Mouse (Mus musculus) R1 (cell line): ENCODE results near the gene Trim8.

Experiments used
- DNase-seq: peaks from one replicate; pipeline ENCODE4 v3.0.0-alpha.2; 2018; ENCODE audit warnings: low read depth, low spot score

Gene Trim8

DNA sequence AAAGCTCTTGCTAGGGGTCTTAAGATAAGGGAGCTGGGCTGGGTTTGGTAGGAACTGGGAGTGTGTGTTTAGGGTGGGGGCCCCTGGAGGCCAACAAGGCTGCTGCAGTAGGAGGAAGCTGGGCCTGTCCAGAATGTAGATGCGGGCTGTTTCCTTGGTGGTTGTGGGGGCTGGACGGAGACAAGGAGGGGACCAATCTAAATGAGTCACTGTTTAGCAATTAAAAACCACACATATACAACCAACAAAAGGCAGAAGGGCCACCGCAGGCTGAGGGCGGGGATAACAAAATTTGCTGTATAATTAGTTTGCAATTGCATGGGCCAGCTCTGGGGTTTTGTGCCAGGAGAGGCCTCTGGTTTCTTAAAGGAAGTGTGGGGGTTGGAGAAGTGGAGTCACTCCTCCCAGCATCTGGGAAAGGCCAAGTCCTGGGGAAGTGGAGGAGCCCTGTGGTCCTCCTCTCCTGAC lies 2.6 kb downstream of the Trim8 start:
- DNase-seq: peak; percentile 92

DNA sequence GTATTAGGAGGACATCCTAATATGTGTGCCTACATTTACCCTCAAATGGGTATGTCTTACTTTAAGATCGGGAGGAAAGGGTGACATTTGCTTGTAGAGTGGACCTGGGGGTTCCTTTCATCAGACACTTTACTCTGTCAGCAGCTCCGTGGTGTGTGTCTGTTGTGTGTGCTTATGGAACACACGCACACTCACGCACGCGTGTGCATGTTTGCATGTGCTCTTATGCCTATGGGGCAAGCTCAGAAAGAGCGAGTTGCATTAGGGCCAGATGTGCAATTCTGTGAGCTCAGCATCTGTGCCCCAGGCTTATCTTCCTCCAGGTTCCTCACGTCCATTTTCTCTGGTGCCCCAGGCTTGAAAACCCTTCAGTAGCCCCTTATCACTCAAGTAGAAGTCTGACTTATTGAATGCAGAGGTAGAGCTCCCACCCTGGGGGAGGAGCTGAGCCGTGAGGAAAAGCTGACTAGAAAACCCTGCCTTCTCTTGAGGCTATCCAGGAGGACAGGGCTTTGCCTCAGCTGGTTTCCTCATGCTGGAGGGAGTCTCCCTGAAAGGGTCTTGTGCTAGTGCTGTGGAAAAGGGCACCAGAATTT lies 3.4 kb downstream of the Trim8 start:
- no peak for DNase-seq

DNA sequence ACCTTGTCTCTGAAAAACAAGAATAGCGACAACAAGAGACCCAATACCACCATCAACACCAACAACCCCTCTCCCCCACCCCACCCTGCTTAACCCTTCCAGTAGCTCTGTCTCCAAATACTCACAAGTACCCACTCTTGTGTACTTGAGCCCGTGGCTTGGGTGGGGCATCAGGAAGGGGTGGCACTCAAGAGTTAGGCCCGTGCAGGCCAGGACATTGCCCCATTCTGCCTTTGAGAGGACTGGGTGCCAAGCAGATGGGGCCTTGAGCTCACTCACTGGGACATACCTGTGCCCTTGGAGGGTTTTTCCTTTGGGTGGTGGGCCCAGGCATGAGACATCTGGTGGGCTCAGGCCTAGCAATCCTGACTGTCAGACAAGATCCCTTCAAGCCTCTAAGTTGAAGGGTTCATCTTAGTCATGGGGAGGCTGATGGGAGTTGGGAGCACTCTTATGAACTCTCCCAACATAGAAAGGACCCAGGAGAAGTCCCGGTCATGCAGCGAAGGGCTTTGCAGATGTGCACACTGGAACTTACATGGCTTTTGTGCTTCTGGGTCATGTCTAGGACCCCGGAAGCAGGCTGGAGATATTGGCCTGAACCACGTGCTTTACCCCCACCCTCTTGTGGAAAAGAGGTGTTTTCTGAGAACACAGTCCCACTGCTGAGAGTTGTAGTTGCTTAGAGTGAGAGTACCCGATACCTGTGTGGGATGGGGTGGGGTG lies 4.3 kb downstream of the Trim8 start:
- DNase-seq: no peak

DNA sequence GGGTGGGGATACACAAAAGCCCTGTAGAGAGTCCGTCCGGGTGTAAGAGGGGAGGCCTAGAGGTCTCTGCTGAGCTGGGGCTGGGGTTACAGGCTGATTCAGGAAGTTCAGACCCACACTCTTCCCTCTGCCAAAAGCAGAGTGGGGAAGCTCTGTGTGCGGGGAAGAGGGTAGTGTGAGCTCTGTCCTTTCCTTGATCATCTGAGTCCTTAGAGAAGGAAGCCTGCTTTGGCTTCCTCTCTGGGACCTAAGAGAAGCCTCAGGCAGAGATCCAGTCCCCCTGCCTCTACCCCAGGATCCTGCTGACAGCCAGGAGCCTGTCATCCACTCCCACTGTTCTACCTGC lies 4.8 kb downstream of the Trim8 start:
- DNase-seq: no peak

DNA sequence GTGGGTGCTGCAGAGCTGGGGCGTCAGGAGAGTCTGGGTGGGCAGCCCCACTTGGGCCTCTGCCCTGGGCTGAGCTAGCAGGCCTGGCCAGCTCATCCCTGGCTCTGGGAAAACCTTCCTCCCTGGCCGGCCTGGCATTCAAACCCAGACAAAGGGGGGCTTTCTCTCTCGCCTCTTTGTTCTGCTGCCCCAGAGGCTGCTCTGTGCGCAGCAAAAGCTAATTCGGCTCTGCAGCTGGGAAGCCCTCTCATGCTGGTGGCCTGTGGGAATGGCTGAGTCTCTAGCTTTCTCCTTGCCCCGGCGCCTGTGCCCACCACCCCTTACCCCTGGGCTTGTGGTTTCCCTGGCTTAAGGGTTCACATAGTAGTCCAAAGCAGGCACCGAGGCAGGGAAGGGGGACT lies 5.7 kb downstream of the Trim8 start:
- DNase-seq: no peak

DNA sequence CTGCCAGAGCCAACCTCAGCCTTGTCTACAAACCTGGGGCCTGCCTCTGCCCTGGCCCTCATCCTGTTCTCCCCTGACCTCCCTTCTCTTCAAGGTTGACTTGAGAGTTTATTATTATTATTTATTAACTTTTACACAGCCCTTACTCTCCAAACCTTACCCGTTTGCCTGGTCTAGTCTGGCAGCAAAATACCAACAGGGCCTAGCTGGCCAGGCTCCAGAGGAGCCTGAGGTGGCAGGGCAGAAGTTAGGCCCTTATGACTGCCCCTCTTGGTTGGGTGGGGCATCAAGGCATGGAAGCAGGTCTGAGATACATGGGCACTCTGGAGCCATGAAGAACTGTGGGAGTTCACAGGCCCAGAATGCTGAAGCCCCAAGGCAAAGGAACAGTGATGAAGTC lies 6.3 kb downstream of the Trim8 start:
- DNase-seq: no peak

DNA sequence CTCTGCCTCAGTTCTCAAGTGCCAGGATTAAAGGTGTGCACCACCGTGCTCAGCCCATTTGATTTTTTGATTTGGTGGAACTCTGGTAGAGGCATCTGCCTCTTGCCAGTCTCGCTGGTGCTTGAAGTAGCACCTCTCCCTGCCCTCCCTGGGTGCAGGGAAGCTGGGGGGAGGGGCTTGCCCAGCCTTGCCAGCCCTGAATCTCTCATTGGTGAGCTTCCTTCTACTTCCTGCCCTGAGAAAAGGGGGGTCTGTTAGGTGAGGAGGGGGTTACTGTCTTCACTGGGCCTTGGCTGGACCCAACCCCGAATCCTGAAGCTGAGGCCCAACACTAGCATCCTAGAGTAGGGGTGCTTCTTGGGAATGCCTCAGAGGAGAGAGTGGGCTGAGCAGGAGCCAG lies 7.2 kb downstream of the Trim8 start:
- DNase-seq: no peak

DNA sequence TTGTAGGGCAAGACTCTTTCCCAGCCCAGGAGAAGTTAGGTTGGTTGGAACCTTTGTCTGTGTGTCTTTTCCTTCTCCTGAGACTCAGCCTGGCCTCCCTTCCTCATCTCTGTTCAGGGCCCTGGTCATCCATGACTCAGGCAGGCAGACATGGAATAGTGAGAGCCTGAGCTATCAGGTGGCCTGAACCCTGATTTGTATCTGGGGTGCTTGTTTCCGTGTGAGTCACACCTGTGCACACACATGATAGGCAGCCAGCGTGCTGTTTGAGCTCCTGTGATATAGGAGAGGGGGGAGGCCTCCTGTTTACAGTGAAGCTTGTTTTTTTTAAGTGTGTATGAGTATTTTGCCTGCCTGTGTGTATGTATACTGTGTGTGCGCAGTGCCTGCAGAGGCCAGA lies 7.7 kb downstream of the Trim8 start:
- DNase-seq: no peak

DNA sequence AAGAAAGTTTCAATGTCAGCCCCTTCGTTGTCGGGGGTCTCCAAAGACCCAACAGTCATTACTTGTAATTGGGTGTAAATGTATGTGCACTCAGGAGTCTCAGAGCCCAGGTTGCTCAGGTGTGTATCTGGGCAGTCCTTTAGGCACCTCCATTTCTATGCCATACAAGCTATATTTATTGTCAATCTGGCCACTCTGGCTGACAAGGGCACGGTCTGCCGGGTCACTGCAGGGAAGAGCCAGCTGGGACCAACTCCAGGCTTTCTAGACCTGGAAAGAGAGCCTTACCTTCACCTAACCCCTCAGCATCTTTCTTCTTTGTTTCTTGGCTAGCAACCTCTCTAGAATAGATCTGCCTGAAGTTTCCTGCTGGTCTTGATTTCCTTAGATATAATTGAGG lies 8.2 kb downstream of the Trim8 start:
- no peak for DNase-seq

DNA sequence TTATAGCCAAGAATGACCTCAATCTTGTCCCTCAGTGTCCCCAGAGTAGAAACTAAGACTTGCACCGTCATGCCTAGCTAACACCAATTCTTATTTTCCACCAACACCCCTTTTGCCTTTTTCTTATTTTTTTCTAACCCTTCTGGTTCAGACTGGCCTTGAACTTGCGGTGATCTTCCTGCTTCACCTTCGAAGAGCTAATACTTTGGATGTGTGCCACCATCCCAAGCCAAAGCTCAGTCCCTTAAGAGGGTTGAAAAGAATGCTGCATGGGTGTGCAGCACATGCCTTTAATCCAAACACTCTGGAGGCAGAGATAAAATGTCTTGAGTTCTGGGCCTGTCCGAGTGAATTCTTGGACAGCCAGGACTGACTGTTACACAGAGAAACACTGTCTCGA lies 8.9 kb downstream of the Trim8 start:
- DNase-seq: no peak

DNA sequence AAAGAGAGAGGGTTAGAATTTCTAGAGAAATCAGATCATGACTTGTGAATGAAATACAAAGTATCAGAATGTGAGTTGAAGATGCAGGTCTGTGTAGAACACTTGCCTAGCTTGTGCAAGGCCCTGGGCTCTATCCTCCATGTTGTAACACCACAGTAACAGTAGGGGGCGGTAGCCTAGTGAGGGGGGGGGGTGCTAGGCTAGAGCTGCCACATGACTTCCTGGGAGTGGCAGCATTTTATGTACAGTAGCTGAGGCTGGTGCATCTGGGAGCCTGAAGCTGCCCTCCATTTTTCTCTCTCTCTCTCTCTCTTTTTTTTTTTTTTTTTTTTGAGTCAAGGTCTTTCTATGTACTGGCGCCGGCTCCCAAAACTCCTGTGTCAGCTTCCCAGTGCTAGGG lies 9.3 kb downstream of the Trim8 start:
- DNase-seq: peak; percentile 89

DNA sequence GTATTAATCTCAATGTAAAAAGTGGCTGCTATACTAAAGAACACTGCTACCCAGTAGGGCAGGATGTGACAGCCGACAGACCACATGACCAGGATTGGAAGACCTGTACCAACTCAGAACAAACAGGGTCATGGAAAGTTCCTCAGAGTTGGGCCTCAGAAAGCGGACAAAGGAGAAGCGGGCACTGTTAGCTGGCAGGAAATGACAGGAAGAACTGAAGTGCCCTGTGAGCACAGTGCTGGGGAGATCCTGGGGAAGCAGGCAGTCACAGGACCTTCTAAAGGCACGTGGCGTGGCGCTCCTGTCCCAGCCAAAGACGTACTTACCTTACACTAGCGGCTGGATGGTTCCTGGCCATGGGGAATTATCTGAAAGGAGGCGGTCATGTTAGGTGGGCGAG lies 9.8 kb downstream of the Trim8 start:
- no peak for DNase-seq

DNA sequence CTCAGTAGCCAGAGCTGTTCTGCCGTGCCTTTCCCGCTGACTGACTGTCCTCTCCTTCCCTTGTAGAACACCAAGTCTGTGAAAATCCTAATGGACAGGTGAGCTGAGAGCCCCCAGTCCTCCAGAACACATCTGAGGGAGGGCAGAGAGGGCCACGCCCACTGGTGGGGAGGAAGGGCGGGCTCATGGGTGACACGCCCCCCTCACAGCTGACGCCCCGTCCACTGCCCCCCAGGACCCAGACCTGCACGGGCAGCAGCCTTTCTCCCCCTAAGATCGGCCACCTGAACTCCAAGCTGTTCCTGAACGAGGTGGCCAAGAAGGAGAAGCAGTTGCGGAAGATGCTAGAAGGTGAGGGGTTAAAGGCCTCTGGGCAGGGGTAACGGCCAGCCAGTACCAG lies 12.9 kb downstream of the Trim8 start:
- DNase-seq: no peak

DNA sequence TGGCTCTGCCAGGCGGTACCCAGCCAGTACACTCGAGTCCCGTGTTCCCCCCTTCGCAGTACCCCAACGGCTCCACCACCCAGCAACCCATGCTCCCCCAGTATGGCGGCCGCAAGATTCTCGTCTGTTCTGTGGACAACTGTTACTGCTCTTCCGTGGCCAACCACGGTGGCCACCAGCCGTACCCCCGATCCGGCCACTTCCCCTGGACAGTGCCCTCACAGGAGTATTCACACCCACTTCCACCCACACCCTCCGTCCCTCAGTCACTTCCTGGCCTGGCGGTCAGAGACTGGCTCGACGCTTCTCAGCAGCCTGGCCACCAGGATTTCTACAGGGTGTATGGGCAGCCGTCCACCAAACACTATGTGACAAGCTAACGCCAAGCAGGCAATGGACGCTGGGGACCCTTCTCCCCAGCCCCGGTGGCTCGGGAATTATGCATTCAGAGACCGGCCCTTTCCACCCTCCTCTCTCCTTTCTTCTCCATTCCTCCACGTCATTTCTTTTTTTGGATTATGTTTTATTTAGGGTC lies 13.9 kb downstream of the Trim8 start:
- no peak for DNase-seq

DNA sequence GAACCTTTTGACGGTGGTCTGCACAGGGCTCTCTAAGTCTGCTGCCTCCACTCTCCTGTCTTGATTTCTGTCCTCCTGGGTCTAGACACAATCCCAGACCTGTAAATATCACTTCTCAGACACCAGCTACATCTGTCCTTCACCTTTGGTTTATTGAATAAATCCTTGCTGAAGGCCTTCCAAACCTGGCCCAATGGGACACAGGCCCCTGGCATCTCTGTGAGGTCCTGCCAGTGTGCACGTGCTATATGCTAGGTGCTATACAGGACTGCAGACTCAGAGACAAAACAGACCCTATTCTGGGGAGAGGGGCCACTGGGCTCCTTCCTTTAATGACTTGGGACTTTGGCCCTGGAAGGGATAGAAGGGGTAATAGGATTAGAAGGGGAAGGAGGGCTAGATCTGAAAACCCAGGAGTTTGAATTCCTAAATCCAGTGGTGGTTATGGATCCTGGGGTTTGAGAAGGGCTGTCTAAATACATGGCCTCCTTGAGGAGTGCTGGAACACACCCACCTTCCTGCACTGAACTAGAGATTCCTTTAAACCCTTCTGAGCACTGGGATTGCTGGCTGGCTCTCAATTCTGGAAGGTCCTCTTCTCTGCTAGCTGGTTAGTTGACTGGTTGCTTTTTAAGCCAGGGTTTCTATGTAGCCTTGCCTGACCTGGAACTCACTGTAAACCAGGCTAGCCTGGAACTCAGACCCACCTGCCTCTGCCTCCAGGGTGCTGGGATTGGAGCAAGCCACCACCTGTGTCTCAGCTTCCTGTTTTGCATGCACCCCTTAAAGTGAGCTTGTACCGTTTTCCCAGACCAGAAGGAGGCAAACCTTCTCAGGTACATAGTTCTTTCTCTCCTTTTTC lies 15.4 kb downstream of the Trim8 start:
- no peak for DNase-seq

DNA sequence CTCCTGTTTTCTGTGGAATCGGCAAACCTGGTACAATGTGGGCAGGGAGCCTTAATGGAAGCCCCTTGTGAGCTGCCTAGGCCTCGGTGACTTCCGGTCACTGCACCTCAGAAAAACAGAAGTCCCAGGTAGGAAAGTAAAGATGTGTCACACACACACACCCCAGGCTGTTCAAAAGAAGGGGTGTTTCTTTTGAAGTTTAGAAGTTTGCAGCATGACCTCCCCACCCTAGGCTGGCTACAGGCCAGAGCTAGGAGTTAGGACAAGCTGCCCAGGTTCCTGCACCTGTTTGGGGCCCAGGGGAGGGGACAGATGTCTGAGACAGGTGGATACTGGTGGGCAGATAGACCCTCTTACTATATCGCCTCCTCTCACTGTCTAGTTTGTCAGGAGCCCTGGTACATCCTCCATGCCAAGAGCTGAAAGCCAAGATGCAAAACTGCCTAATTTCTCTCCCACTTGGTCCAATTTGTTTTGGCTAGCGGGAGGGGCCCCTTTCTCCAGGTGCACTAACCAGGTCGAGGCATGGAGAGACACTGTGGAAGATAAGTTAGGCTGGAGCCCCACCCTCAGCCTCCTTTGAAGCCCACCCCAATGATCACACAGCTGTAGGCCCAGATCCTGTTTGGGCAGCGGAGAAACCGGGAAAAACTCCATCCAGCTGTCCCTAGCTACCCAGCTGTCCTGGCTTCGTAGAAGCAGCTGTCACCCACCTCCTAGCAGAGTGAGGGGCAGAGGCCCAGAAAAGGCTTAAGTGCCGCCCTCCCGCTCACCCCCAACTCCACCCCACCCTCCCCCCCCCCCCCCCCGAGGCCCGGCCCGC lies 16.2 kb downstream of the Trim8 start:
- no peak for DNase-seq

DNA sequence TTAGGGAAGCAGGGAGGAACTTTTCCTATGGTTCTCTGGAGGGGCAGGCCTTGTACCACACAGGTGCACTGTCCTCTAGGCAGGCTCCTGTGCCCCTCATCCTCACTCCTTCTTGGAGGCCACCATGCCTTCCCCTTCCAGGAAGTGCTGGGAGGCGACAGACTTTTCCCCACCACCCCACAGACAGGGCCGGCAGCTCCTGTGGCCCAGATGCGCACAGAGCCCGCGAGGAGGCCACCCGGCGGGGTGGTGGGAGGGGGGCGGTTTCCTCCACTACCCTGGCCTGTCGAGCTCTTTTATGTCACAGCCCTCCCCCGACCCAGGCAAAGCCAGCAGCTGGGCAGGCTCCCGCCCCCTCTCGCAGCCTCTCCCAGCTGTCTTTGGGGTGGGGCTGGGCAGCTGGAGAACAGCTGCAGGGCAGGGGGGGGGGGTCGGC lies 16.9 kb downstream of the Trim8 start:
- DNase-seq: peak; percentile 83

DNA sequence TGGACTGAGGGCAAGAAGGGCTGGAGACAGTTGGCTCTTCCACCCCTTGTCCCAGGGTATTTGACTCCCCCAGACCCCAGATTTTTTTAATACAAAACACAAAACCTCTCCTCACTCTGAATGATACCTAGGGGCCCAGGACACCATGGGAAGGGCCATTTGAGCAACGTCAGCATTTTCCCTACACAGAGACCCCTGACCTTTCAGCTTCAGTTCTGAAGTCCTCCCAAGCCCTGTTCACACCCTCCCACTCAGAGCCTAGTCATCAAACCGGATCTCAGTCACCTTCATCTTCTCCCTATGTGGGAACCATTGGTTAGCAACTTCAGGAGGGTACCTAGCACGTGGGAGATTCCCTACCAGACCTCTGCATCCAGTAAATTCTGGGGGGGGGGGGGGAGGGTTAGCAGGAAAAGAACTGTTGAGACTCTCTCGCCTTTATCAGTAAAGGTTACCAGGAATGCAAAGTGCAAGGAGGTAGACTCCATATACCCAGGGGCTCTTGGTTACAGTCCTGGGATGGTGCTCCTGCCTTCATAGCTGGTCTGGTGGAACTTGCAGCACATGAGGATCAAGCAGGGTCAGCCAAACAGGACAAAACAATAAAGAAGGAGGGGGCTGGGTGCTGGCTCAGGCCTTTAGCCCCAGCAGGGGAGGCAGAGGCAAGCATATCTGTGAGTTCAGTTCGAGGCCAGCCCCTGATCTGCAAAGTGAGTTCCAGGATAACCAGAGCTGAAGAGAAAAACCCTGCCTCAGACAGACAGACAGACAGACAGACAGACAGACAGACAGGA lies 17.5 kb downstream of the Trim8 start:
- no peak for DNase-seq

DNA sequence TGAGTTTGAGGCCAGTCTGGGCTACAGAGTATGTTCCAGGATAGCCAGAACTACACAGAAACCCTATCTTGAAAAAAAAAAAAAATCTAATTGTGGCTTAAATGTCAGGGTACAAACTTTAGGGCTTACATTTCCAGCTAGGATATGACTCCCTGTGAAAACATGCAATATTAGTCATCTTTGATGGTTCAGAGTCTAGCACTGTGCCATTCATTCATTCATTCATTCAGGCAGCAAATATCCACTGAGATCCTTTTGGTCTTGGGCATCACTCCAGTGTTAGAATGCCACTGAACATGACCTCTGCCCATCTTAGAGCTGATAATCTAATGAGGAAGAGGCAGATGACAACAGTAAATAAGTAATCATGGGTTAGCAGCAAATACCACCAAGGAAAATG lies 20.2 kb downstream of the Trim8 start:
- DNase-seq: no peak

DNA sequence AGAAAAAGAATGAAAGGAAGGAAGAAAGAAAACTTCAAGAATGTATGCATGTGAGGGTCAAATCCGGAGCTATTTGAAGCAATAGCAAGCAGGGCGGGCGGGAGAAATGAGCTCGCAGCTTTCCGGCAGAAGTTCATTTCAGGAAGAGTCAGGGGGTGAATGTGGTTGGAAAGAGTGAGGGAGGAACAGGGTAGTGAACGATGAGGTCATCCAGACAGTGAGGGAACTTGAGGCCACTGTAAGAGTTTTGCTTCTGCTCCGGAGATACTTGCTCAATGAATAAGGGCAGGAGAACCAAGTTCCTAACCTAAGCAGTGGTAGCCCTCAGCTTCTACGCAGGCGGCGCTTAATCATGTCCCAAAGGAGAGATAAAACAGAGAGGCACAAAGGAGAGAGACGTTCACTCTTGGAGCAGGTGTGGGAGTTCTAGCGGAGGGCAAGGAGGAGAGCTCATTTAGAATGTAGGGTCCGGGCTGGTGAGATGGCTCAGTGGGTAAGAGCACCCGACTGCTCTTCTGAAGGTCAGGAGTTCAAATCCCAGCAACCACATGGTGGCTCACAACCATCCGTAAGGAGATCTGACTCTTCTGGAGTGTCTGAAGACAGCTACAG lies 21.0 kb downstream of the Trim8 start:
- DNase-seq: peak; percentile 27
